Mouse (Mus musculus) liver, embryonic 14.5 days (tissue): ENCODE data around the gene Tubgcp3.

Experiments used
- CTCF ChIP-seq: IDR thresholded peaks from 2 replicates; pipeline ENCODE4 v1.5.1; 2016; ENCODE audit warnings: antibody characterized with exemption, low read depth, control low read depth
- EP300 ChIP-seq: IDR thresholded peaks from 2 replicates; pipeline ENCODE4 v1.6.1; 2016; ENCODE audit warnings: antibody characterized with exemption, low read depth

GRCm38 (mm10) chr8:12583785-12584184, 88.3 kb downstream of the Tubgcp3 start:
- TF ChIP-seq CTCF (no peak), EP300 (no peak)
